Mouse (Mus musculus) E14TG2a.4 (cell line): ENCODE measurements at regions not wholly inside any gene's neighbourhood (a gene's known extent, or its start where the extent isn't known, plus 50 kb on each side); places are given as distances from the start of the nearest gene placed in this dataset.

ENCODE experiments used
- CTCF ChIP-seq: conservative IDR thresholded peaks from 2 replicates; pipeline ENCODE4 v1.5.1; 2014; ENCODE audit warnings: low read length
- NANOG ChIP-seq: IDR thresholded peaks from 2 replicates; pipeline ENCODE4 v1.6.1; 2014; ENCODE audit warnings: borderline replicate concordance, low read length, mixed read lengths
- POU5F1 ChIP-seq: IDR thresholded peaks from 2 replicates; pipeline ENCODE4 v1.6.1; 2014; ENCODE audit warnings: low read length, borderline replicate concordance

DNA sequence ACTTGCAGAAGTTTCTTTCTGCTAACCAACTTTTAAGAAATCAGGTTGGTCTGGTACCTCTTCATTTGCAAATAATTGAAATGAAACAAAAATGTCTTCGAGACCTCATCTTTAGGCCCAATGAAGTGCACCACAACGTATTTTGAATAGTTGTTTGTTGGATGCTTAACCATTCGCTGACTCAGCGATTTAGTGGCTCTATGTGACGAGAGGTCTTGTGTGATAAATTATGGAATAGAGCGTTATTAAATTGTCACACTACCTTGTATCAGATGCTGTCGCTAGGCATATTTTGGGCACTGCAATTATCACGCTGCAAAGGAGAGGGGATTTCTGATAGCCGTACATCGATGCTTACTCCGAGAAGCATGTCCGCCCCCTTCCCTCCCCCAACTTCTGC is 71.8 kb upstream of the Acpp start:
- no peak for TF ChIP-seq CTCF
- no peak for TF ChIP-seq POU5F1
- TF ChIP-seq NANOG = no peak
